Mouse (Mus musculus) neural tube, embryonic 13.5 days (tissue): ENCODE results near the gene Rph3al. TPM values are rescaled to one million over a fixed set of nuclear protein-coding genes. Genes with fewer than 3 reads are reported as not detected.

Source experiments
- ATAC-seq: fragments of 200-750 bp; cut with Nextera tagmentation; 2 replicates; pipeline ENCODE4 v1.8.0; 2017; ENCODE audit warnings: low read depth, mild to moderate bottlenecking, moderate TSS enrichment, moderate library complexity
- H3K27ac ChIP-seq: fragments of 300-500 bp; sonication (generic); replicated peaks from 2 replicates; pipeline ENCODE4 v1.5.1; 2015; ENCODE audit warnings: moderate library complexity, mild to moderate bottlenecking, inconsistent platforms
- H3K27me3 ChIP-seq: fragments of 300-500 bp; sonication (generic); 2 replicates; pipeline ENCODE4 v1.6.1; 2015; ENCODE audit warnings: mild to moderate bottlenecking, inconsistent platforms
- H3K36me3 ChIP-seq: fragments of 300-500 bp; sonication (generic); 2 replicates; pipeline ENCODE4 v1.6.1; 2015; ENCODE audit warnings: mild to moderate bottlenecking, inconsistent platforms
- H3K4me1 ChIP-seq: fragments of 300-500 bp; sonication (generic); replicated peaks from 2 replicates; pipeline ENCODE4 v1.6.1; 2015; ENCODE audit warnings: inconsistent platforms
- H3K4me2 ChIP-seq: fragments of 300-500 bp; sonication (generic); 2 replicates; pipeline ENCODE4 v1.6.1; 2015; ENCODE audit warnings: inconsistent platforms, mild to moderate bottlenecking, moderate library complexity
- H3K4me3 ChIP-seq: fragments of 300-500 bp; sonication (generic); 2 replicates; pipeline ENCODE4 v1.5.1; 2015; ENCODE audit warnings: mild to moderate bottlenecking, inconsistent platforms
- H3K9ac ChIP-seq: fragments of 300-500 bp; sonication (generic); 2 replicates; pipeline ENCODE4 v1.6.1; 2015; ENCODE audit warnings: moderate library complexity, mild to moderate bottlenecking, inconsistent platforms
- H3K9me3 ChIP-seq: fragments of 300-500 bp; sonication (generic); 2 replicates; pipeline ENCODE4 v1.6.1; 2016; ENCODE audit warnings: inconsistent platforms
- WGBS: fragments of 180-500 bp; shearing (Covaris S2); methylation state at CpG from one replicate; pipeline ENCODE4 v1.1.7; 2015; 5-methylcytosine and 5-hydroxymethylcytosine counted together
- polyA plus RNA-seq: library from polyadenylated mRNA; unstranded; fragments of >200 nt; fragmentation: Nextera tagmentation; extraction: Ambion mirVana; gene quantifications from 2 replicates; pipeline ENCODE4 v1.2.1, GENCODE M21; 2015

Rph3al gene
- 1.7 and 2.3 TPM in 2 replicates for polyA plus RNA-seq

DNA sequence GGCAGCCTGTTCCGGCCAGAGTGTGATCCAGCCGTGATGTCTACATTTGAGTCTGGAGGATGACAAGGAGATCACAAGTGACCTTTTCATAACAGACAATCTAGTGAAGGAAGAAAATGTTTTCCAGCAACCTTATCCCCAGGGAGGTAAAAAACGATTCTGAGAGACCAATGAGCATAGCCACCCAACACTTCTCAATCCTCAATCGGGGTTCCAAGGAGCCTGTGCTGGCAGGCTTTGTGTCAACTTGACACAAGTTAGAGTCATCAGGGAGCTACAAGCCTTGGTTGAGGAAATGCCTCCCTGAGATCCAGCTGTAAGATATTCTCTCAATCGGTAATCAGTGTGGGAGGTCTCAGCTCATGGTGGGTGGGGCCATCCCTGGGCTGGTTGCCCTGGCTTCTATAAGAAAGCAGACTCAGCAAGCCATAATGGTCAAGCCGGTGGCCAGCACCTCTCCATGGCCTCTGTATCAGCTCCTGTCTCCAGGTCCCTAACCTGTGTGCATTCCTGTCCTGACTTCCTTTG, at the start of gene Rph3al:
Rph3al (minus strand) TSS at position 51 of the 528 bp plus-strand sequence.
- H3K36me3 ChIP-seq, result no peaks in the 10 kb centered on the region
- peaks cover 33% of the 10 kb centered on the region for H3K4me1 ChIP-seq
- no peak within 1 kb of the TSS for H3K9ac ChIP-seq
- H3K4me3 ChIP-seq, result no peak within 1 kb of the TSS
- WGBS, result 76% methylated on average over 6 of the region's 6 CpGs
- no peaks in the 10 kb centered on the region for H3K27me3 ChIP-seq
- ATAC-seq, result no peak
- H3K27ac ChIP-seq, result 0 out of 2 replicates have a peak within 1 kb of the TSS, but pooled peaks have one; percentile 42
- no peak within 1 kb of the TSS for H3K4me2 ChIP-seq
- H3K9me3 ChIP-seq, result no peaks in the 10 kb centered on the region; the same call in 1 of the 2 replicates

- H3K4me1 ChIP-seq, result no peaks in the 10 kb centered on the region
- no peaks in the 10 kb centered on the region for H3K9me3 ChIP-seq
- no peak overlapping the region for H3K9ac ChIP-seq
- 81% methylated on average over 7 of the region's 7 CpGs for WGBS
- no peak overlapping the region for H3K27ac ChIP-seq
- no peak overlapping the region for H3K4me2 ChIP-seq
- H3K4me3 ChIP-seq, result no peak overlapping the region
- ATAC-seq, result no peak
- no peaks in the 10 kb centered on the region for H3K36me3 ChIP-seq
- no peaks in the 10 kb centered on the region for H3K27me3 ChIP-seq
Measured at GRCm38 (mm10) chr11:75985948-75986347, 47.7 kb upstream of the Rph3al start.

GRCm38 (mm10) chr11:75984581-75984980, 46.4 kb upstream of the Rph3al start:
- H3K4me2 ChIP-seq, result no peak overlapping the region
- no peak overlapping the region for H3K4me3 ChIP-seq
- no peaks in the 10 kb centered on the region for H3K9me3 ChIP-seq
- ATAC-seq, result no peak
- H3K36me3 ChIP-seq, result no peaks in the 10 kb centered on the region
- H3K27me3 ChIP-seq, result no peaks in the 10 kb centered on the region
- WGBS, result 73% methylated on average over 1 of the region's 1 CpGs
- H3K9ac ChIP-seq, result no peak overlapping the region
- H3K4me1 ChIP-seq, result no peaks in the 10 kb centered on the region
- H3K27ac ChIP-seq, result no peak overlapping the region

GRCm38 (mm10) chr11:75983194-75983593, 45.0 kb upstream of the Rph3al start:
- WGBS, result 73% methylated on average over 4 of the region's 4 CpGs
- H3K27me3 ChIP-seq, result no peaks in the 10 kb centered on the region
- H3K4me2 ChIP-seq, result no peak overlapping the region
- H3K36me3 ChIP-seq, result no peaks in the 10 kb centered on the region
- H3K27ac ChIP-seq, result no peak overlapping the region
- no peaks in the 10 kb centered on the region for H3K9me3 ChIP-seq
- H3K4me3 ChIP-seq, result no peak overlapping the region
- H3K4me1 ChIP-seq, result no peaks in the 10 kb centered on the region
- no peak overlapping the region for H3K9ac ChIP-seq
- ATAC-seq, result no peak

GRCm38 (mm10) chr11:75980413-75980812, 42.2 kb upstream of the Rph3al start:
- Histone ChIP-seq H3K27ac (no peak overlapping the region), H3K4me1 (no peaks in the 10 kb centered on the region), H3K4me3 (no peak overlapping the region), H3K36me3 (no peaks in the 10 kb centered on the region), H3K27me3 (no peaks in the 10 kb centered on the region), H3K9ac (no peak overlapping the region), H3K4me2 (no peak overlapping the region), H3K9me3 (no peaks in the 10 kb centered on the region)
- WGBS, result 29% methylated on average over 2 of the region's 2 CpGs
- ATAC-seq, result no peak

DNA sequence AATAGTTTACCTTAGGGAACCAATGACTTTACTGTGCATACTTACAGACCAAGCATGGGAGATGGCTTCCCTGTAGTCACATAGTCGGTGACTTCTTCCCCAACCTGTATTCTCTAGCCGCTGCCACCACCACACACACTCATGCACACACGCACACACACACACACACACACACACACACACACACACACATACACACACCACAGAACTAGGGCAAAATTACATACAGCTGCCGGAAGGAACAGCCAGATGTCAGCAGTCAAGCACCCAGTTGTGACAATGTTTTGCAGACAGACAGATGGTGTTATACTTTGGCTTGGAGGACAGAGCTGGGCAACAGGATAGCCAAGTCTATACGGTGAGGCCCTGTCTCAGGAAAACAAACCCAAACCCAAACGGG, 39.8 kb upstream of the Rph3al start:
- Histone ChIP-seq H3K27me3 (no peaks in the 10 kb centered on the region), H3K9me3 (no peaks in the 10 kb centered on the region), H3K4me1 (no peaks in the 10 kb centered on the region), H3K27ac (no peak overlapping the region), H3K4me3 (no peak overlapping the region), H3K36me3 (no peaks in the 10 kb centered on the region), H3K9ac (no peak overlapping the region), H3K4me2 (no peak overlapping the region)
- ATAC-seq, result no peak
- WGBS, result 76% methylated on average over 6 of the region's 6 CpGs

DNA sequence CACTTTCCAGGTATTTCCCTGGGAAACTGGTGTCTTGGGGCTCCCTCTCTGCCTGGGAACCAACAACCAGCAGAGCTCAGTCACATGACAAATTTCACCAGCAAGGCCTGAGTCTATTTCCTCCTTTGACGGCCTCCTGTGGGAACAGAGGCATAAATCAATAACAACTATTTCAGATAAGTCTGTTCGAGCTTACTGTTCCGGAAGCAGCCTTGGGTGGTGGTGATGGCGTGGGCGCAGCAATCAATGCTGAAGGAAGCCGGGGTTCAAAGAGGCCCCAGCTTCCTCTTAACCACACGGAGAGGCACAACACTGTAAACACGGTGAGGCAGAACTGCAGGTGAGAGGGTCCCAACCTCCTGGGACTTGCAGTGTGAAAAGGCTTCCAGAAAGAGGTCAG, 38.5 kb upstream of the Rph3al start:
- Histone ChIP-seq H3K9ac (no peak overlapping the region), H3K9me3 (no peaks in the 10 kb centered on the region), H3K36me3 (no peaks in the 10 kb centered on the region), H3K4me3 (no peak overlapping the region), H3K27ac (no peak overlapping the region), H3K27me3 (no peaks in the 10 kb centered on the region), H3K4me1 (no peaks in the 10 kb centered on the region), H3K4me2 (no peak overlapping the region)
- ATAC-seq, result no peak
- WGBS, result 54% methylated on average over 8 of the region's 8 CpGs

- H3K27ac ChIP-seq, result no peak overlapping the region
- no peak overlapping the region for H3K4me2 ChIP-seq
- no peak overlapping the region for H3K9ac ChIP-seq
- no peak overlapping the region for H3K4me3 ChIP-seq
- 84% methylated on average over 1 of the region's 1 CpGs for WGBS
- no peak for ATAC-seq
- no peaks in the 10 kb centered on the region for H3K9me3 ChIP-seq
- no peaks in the 10 kb centered on the region for H3K36me3 ChIP-seq
- no peaks in the 10 kb centered on the region for H3K4me1 ChIP-seq
- peaks cover 3% of the 10 kb centered on the region; the same call in 1 of the 2 replicates for H3K27me3 ChIP-seq
Measured at GRCm38 (mm10) chr11:75973988-75974387, 35.8 kb upstream of the Rph3al start.

GRCm38 (mm10) chr11:75972916-75973567, 34.8 kb upstream of the Rph3al start:
- no peak for ATAC-seq
- H3K9me3 ChIP-seq, result no peaks in the 10 kb centered on the region
- H3K9ac ChIP-seq, result no peak overlapping the region
- H3K4me2 ChIP-seq, result no peak overlapping the region
- H3K27ac ChIP-seq, result no peak overlapping the region
- peaks cover 10% of the 10 kb centered on the region for H3K27me3 ChIP-seq
- WGBS, result 29% methylated on average over 7 of the region's 7 CpGs
- no peaks in the 10 kb centered on the region for H3K4me1 ChIP-seq
- no peaks in the 10 kb centered on the region for H3K36me3 ChIP-seq
- H3K4me3 ChIP-seq, result no peak overlapping the region

DNA sequence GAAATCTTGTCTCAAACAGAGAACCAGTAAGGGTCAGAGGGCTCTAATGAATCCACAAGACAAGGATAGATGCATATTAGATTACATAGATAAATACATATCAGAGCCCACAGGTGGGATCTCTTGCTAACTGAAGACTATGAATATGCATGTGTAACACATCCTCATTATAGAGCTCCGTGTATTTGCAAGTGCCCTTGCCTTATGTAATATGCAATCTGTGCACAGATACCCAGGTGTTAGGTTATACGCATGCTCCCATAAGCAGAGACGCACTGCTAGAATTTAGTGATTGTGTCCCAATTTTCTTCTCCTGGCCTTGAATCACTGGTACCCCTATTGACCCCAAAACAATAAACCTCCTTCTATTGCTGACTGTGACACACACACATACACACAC, 34.0 kb upstream of the Rph3al start:
- Histone ChIP-seq H3K27me3 (peaks cover 17% of the 10 kb centered on the region), H3K9ac (no peak overlapping the region), H3K4me1 (peaks cover 3% of the 10 kb centered on the region; the same call in 1 of the 2 replicates), H3K9me3 (no peaks in the 10 kb centered on the region), H3K4me3 (no peak overlapping the region), H3K27ac (no peak overlapping the region), H3K4me2 (no peak overlapping the region), H3K36me3 (no peaks in the 10 kb centered on the region)
- no peak for ATAC-seq
- WGBS, result 87% methylated on average over 3 of the region's 3 CpGs

DNA sequence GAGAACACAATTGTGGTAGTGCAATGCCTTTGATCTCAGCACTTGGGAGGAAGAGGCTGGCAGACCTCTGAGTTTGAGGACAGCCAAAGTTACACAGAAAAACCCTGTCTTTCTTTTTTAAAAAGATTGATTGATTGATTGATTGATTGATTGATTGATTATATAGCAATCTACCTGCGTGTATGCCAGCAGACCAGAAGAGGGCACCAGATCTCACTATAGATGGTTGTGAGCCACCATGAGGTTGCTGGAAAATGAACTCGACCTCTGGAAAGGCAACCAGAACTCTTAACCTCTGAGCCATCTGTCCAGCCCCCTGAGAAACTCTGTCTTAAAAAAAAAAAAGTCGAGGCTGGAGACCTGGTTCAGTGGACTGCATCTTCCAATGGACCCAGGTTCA, 32.4 kb upstream of the Rph3al start:
- no peaks in the 10 kb centered on the region for H3K9me3 ChIP-seq
- no peak for ATAC-seq

DNA sequence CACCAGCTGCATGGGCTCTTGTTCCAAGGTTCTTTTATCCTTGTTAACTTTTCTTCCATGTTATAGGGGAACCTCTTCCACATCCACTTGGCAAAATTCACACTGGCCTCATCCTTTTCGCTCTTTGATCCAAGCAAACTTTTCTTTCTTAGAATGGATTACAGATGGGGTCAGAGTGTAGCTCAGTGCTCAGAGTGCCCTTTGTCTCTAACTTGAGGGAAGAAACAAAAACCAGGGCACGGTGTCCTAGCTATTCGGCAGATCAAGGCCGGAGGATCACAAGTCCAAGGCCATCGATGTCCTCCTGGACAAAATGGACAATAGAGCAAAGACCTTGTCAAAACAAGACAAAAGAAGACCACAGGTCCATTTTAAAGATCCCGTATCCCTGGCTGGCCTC, 30.5 kb upstream of the Rph3al start:
- Histone ChIP-seq H3K9ac (no peak overlapping the region), H3K4me1 (peaks cover 34% of the 10 kb centered on the region), H3K4me2 (no peak overlapping the region), H3K27me3 (peaks cover 39% of the 10 kb centered on the region), H3K4me3 (no peak overlapping the region), H3K9me3 (no peaks in the 10 kb centered on the region), H3K27ac (no peak overlapping the region), H3K36me3 (no peaks in the 10 kb centered on the region)
- ATAC-seq, result no peak
- WGBS, result 87% methylated on average over 6 of the region's 6 CpGs

More for the DNA sequence above, 32.4 kb upstream of the Rph3al start:
- Histone ChIP-seq H3K27ac (no peak overlapping the region), H3K4me1 (peaks cover 18% of the 10 kb centered on the region), H3K9ac (no peak overlapping the region), H3K4me2 (no peak overlapping the region), H3K4me3 (no peak overlapping the region), H3K36me3 (no peaks in the 10 kb centered on the region), H3K27me3 (peaks cover 25% of the 10 kb centered on the region)
- 17% methylated on average over 3 of the region's 3 CpGs for WGBS
